Mouse (Mus musculus): Measurements from ENCODE around the gene Prdm5. TPM values are rescaled to one million over a fixed set of nuclear protein-coding genes. Genes with fewer than 3 reads are reported as not detected.

Gene Prdm5
- polyA plus RNA-seq, 1 experiment from 2014 or later = 5.6 TPM

DNA sequence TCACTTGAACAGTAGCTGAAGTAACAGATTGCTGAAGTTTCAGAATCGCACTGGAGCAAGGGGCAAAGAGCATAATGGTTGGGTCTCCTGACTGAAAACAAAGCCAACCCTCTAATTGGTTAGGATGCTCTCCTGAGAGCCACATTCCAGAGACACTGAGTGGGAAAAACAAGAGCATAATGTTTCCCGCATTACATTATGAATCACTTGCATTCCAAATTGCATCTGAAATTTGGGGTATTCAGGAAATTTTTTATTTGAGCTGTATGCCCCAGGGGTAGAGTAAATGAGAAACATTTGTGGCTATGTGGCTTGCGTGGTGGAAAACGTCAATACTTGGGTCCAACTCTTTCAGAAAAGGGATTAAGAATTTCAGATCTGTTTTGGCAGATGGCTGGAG, 55.2 kb downstream of the Prdm5 start:
- Histone ChIP-seq H3K36me3 (no peaks in the 10 kb centered on the region), H3K4me3 (replicated peaks) (no peak overlapping the region), H3K27me3 (replicated peaks) (no peaks in the 10 kb centered on the region), H3K9ac (replicated peaks) (no peak overlapping the region), H3K4me2 (no peak overlapping the region), H3K4me1 (no peaks in the 10 kb centered on the region), H3K27ac (replicated peaks) (no peak overlapping the region), H3K9me3 (replicated peaks) (no peaks in the 10 kb centered on the region)
- ATAC-seq (ENCODE audit: low FRiP score) = no peak
- WGBS = 91% methylated on average over 4 of the region's 4 CpGs

- ATAC-seq (ENCODE audit: low FRiP score) = no peak
These were observed 63.8 kb downstream of the Prdm5 start for GRCm38 (mm10) chr6:65842579-65842978.

GRCm38 (mm10) chr6:65849127-65849526, 70.3 kb downstream of the Prdm5 start:
- no peak overlapping the region for H3K9ac ChIP-seq (replicated peaks)
- no peaks in the 10 kb centered on the region for H3K36me3 ChIP-seq
- H3K4me1 ChIP-seq = no peaks in the 10 kb centered on the region
- no peak overlapping the region for H3K4me3 ChIP-seq (replicated peaks)
- ATAC-seq (ENCODE audit: low FRiP score) = peak; percentile 45; the same call in 1 of the 2 replicates
- 44% methylated on average over 4 of the region's 4 CpGs for WGBS
- H3K27me3 ChIP-seq (replicated peaks) = no peaks in the 10 kb centered on the region
- no peak overlapping the region for H3K4me2 ChIP-seq
- H3K27ac ChIP-seq (replicated peaks) = no peak overlapping the region
- 0 out of 2 replicates have a peak, but pooled peaks cover 2% of the 10 kb centered on the region for H3K9me3 ChIP-seq (replicated peaks)

More at GRCm38 (mm10) chr6:65842579-65842978, 63.8 kb downstream of the Prdm5 start:
- Histone ChIP-seq H3K4me2 (no peak overlapping the region), H3K4me1 (no peaks in the 10 kb centered on the region), H3K4me3 (replicated peaks) (no peak overlapping the region), H3K9me3 (replicated peaks) (0 out of 2 replicates have a peak, but pooled peaks cover 2% of the 10 kb centered on the region), H3K27me3 (replicated peaks) (no peaks in the 10 kb centered on the region), H3K27ac (replicated peaks) (no peak overlapping the region), H3K36me3 (no peaks in the 10 kb centered on the region), H3K9ac (replicated peaks) (no peak overlapping the region)
- WGBS = 90% methylated on average over 4 of the region's 4 CpGs

DNA sequence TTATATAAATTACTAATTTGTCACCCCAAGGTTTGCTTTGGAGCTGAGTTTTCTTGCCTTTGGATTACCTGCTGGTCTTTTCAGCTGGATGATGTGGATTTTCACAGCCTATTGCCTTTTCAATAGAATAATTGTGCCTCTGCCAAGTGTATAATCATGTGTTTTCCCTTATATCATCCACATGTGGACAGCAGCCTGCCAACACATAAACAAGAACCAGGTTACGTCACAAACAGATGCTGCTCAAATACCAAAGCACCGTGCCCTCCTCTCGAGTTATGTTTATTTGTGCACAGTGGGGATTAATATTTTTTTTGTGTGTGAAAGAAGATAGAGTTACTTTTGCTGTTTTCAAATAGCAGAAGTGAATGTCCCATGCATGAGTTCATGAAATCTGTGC, 70.9 kb downstream of the Prdm5 start:
- 48% methylated on average over 3 of the region's 3 CpGs for whole genome bisulfite sequencing
- H3K9me3 ChIP-seq (replicated peaks) = 0 out of 2 replicates have a peak, but pooled peaks cover 2% of the 10 kb centered on the region
- no peak overlapping the region for H3K4me2 ChIP-seq
- H3K9ac ChIP-seq (replicated peaks) = no peak overlapping the region
- H3K4me3 ChIP-seq (replicated peaks) = no peak overlapping the region
- H3K4me1 ChIP-seq = no peaks in the 10 kb centered on the region
- no peaks in the 10 kb centered on the region for H3K36me3 ChIP-seq
- no peak for ATAC-seq (ENCODE audit: low FRiP score)
- no peak overlapping the region for H3K27ac ChIP-seq (replicated peaks)
- H3K27me3 ChIP-seq (replicated peaks) = no peaks in the 10 kb centered on the region

GRCm38 (mm10) chr6:65850221-65850620, 71.4 kb downstream of the Prdm5 start:
- no peak for ATAC-seq (ENCODE audit: low FRiP score)

GRCm38 (mm10) chr6:65854020-65854419, 75.2 kb downstream of the Prdm5 start:
- no peak overlapping the region for H3K4me2 ChIP-seq
- no peaks in the 10 kb centered on the region for H3K36me3 ChIP-seq
- WGBS = 63% methylated on average over 3 of the region's 3 CpGs
- H3K9me3 ChIP-seq (replicated peaks) = no peaks in the 10 kb centered on the region
- H3K27ac ChIP-seq (replicated peaks) = no peak overlapping the region
- no peak overlapping the region for H3K4me3 ChIP-seq (replicated peaks)
- H3K27me3 ChIP-seq (replicated peaks) = no peaks in the 10 kb centered on the region
- no peak overlapping the region for H3K9ac ChIP-seq (replicated peaks)
- no peak for ATAC-seq (ENCODE audit: low FRiP score)
- 0 out of 2 replicates have a peak, but pooled peaks cover 4% of the 10 kb centered on the region for H3K4me1 ChIP-seq

More at GRCm38 (mm10) chr6:65850221-65850620, 71.4 kb downstream of the Prdm5 start:
- H3K4me2 ChIP-seq = no peak overlapping the region
- H3K27ac ChIP-seq (replicated peaks) = no peak overlapping the region
- 0 out of 2 replicates have a peak, but pooled peaks cover 4% of the 10 kb centered on the region for H3K4me1 ChIP-seq
- H3K4me3 ChIP-seq (replicated peaks) = no peak overlapping the region
- 0 out of 2 replicates have a peak, but pooled peaks cover 2% of the 10 kb centered on the region for H3K9me3 ChIP-seq (replicated peaks)
- H3K36me3 ChIP-seq = no peaks in the 10 kb centered on the region
- no peak overlapping the region for H3K9ac ChIP-seq (replicated peaks)
- H3K27me3 ChIP-seq (replicated peaks) = no peaks in the 10 kb centered on the region
- WGBS = 90% methylated on average over 3 of the region's 3 CpGs

- no peak for ATAC-seq (ENCODE audit: low FRiP score)
- H3K27ac ChIP-seq (replicated peaks) = no peak overlapping the region
- H3K4me3 ChIP-seq (replicated peaks) = no peak overlapping the region
- 49% methylated on average over 4 of the region's 4 CpGs for WGBS
- H3K4me1 ChIP-seq = 0 out of 2 replicates have a peak, but pooled peaks cover 4% of the 10 kb centered on the region
- H3K9me3 ChIP-seq (replicated peaks) = no peaks in the 10 kb centered on the region
- H3K4me2 ChIP-seq = no peak overlapping the region
- H3K36me3 ChIP-seq = no peaks in the 10 kb centered on the region
- H3K27me3 ChIP-seq (replicated peaks) = no peaks in the 10 kb centered on the region
- no peak overlapping the region for H3K9ac ChIP-seq (replicated peaks)
These were observed 75.8 kb downstream of the Prdm5 start for GRCm38 (mm10) chr6:65854585-65854984.

DNA sequence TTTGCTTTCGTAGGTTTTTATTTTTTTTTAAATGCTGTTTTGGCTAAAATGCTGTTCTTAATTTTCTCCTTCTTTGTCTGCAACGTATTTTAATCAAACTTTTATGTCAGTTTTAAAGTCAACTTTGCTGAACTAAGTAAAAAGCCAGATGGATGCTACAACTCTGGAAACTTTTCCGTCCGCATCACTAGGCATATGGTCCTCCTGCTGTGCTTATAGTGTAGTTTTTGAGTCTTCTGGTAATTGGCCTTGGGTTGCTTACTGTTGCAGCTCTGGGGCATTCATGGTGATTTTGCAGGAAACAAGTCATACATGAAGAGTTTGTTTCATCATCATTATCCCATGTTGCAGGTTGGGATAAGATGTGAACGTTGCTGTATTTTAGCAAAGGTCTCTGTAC, 81.8 kb downstream of the Prdm5 start:
- Histone ChIP-seq H3K36me3 (no peaks in the 10 kb centered on the region), H3K9ac (replicated peaks) (no peak overlapping the region), H3K9me3 (replicated peaks) (no peaks in the 10 kb centered on the region), H3K4me2 (no peak overlapping the region), H3K27ac (replicated peaks) (no peak overlapping the region), H3K4me1 (no peaks in the 10 kb centered on the region), H3K27me3 (replicated peaks) (no peaks in the 10 kb centered on the region), H3K4me3 (replicated peaks) (no peak overlapping the region)
- no peak for ATAC-seq (ENCODE audit: low FRiP score)
- WGBS = 83% methylated on average over 5 of the region's 5 CpGs

GRCm38 (mm10) chr6:65862836-65863235, 84.0 kb downstream of the Prdm5 start:
- WGBS = 90% methylated on average over 3 of the region's 3 CpGs
- no peaks in the 10 kb centered on the region for H3K27me3 ChIP-seq (replicated peaks)
- no peak overlapping the region for H3K9ac ChIP-seq (replicated peaks)
- no peak overlapping the region for H3K4me2 ChIP-seq
- H3K4me3 ChIP-seq (replicated peaks) = no peak overlapping the region
- no peak for ATAC-seq (ENCODE audit: low FRiP score)
- no peaks in the 10 kb centered on the region for H3K36me3 ChIP-seq
- no peaks in the 10 kb centered on the region for H3K9me3 ChIP-seq (replicated peaks)
- no peak overlapping the region for H3K27ac ChIP-seq (replicated peaks)
- no peaks in the 10 kb centered on the region for H3K4me1 ChIP-seq

- no peaks in the 10 kb centered on the region for H3K4me1 ChIP-seq
- H3K4me3 ChIP-seq (replicated peaks) = no peak overlapping the region
- H3K36me3 ChIP-seq = no peaks in the 10 kb centered on the region
- no peak overlapping the region for H3K4me2 ChIP-seq
- H3K27me3 ChIP-seq (replicated peaks) = no peaks in the 10 kb centered on the region
- H3K27ac ChIP-seq (replicated peaks) = no peak overlapping the region
- no peaks in the 10 kb centered on the region for H3K9me3 ChIP-seq (replicated peaks)
- ATAC-seq (ENCODE audit: low FRiP score) = no peak
- H3K9ac ChIP-seq (replicated peaks) = no peak overlapping the region
- 95% methylated on average over 3 of the region's 3 CpGs for WGBS
These were observed 85.4 kb downstream of the Prdm5 start for GRCm38 (mm10) chr6:65864233-65864632.

DNA sequence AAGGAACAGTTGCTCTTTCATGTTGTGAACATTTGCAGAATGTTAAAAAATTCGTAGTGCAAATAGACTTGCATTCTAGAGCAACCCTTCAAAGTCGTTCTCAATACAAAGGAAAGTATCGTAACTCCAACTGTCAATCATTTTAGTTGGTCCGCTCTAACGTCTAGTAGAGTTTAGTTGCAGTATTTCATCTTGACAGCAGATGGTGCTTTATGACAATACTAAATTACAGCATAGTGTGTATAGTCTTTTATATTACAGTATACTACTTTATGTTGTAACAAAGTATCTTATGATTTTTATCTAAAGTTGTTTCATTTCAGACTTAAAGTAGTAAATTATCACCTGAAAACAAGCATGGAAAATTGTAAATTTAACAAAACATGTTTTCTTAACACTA, 86.1 kb downstream of the Prdm5 start:
- H3K36me3 ChIP-seq = no peaks in the 10 kb centered on the region
- no peak for ATAC-seq (ENCODE audit: low FRiP score)
- H3K9me3 ChIP-seq (replicated peaks) = no peaks in the 10 kb centered on the region
- H3K27me3 ChIP-seq (replicated peaks) = no peaks in the 10 kb centered on the region
- H3K4me3 ChIP-seq (replicated peaks) = no peak overlapping the region
- no peak overlapping the region for H3K9ac ChIP-seq (replicated peaks)
- no peak overlapping the region for H3K4me2 ChIP-seq
- no peaks in the 10 kb centered on the region for H3K4me1 ChIP-seq
- WGBS = 79% methylated on average over 5 of the region's 5 CpGs
- H3K27ac ChIP-seq (replicated peaks) = no peak overlapping the region

DNA sequence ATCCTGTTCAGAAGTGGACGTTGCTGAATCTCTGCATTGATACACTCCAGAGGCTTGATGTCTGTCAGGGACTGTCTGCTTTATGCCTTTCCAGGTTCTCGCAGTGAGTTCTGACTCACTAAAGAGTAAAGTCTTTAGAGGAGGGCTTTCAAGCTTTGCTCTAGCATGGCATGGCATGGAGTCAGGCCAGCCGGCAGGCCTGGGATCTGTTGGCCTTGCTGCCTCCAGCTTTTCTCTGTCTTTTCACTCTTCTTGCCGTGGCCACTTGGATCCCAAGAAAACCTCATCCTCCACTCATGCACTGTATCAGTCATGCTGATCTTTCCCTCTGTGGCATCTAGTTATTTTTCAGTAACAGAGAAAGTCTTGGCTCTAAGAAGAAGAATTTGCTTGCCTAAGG, 87.1 kb downstream of the Prdm5 start:
- H3K9ac ChIP-seq (replicated peaks) = no peak overlapping the region
- ATAC-seq (ENCODE audit: low FRiP score) = no peak
- no peak overlapping the region for H3K4me3 ChIP-seq (replicated peaks)
- H3K9me3 ChIP-seq (replicated peaks) = no peaks in the 10 kb centered on the region
- 96% methylated on average over 4 of the region's 4 CpGs for WGBS
- no peaks in the 10 kb centered on the region for H3K27me3 ChIP-seq (replicated peaks)
- no peaks in the 10 kb centered on the region for H3K36me3 ChIP-seq
- no peak overlapping the region for H3K27ac ChIP-seq (replicated peaks)
- H3K4me2 ChIP-seq = no peak overlapping the region
- H3K4me1 ChIP-seq = no peaks in the 10 kb centered on the region

Measured in neural tube, embryonic 15.5 days (tissue).